ENCODE assay signal across 19 mouse cellular contexts in the genomic region with DNA sequence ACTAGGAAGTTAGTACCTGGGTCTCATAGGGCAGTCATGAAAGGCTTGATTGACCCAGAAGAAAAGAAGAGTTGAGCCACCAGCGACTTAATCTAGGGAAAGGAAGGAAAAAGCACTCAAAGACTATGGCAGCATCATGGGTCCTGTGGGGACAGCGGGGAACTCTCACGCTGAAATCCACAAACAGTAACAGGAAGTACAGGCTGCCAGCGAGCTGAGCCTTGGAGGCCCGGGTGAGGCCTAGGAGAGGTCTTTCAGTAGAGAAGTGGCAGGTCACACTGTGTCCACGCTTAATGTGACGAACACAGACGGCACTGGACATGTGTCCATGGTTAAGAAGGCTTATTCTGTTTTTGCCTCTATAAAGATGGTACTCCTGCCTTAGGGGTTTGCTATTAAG.
"Had no signal": no experiment of that assay in that cellular context is flagged by ENCODE, and none has a peak within 500 bp of the region (broad histone marks: within the 10 kb centered on the region; RNA-seq: fewer than 3 reads in every experiment).

No protein-coding gene starts in this region.

- ATAC-seq: midbrain, embryonic 16.5 days had no signal

- H3K27me3 ChIP-seq: midbrain, embryonic 12.5 days; neural tube, embryonic 13.5 days; neural tube, embryonic 15.5 days; stomach, embryonic 15.5 days had no signal

- H3K9me3 ChIP-seq: midbrain, embryonic 10.5 days; midbrain, embryonic 12.5 days; neural tube, embryonic 13.5 days; neural tube, embryonic 15.5 days; stomach, embryonic 15.5 days had no signal

- H3K4me1 ChIP-seq: midbrain, embryonic 10.5 days; midbrain, embryonic 12.5 days; neural tube, embryonic 13.5 days; neural tube, embryonic 15.5 days; stomach, embryonic 15.5 days had no signal

- H3K4me3 ChIP-seq: midbrain, embryonic 10.5 days; midbrain, embryonic 12.5 days; myocyte; neural tube, embryonic 13.5 days; neural tube, embryonic 15.5 days; stomach, embryonic 15.5 days had no signal

- H3K9ac ChIP-seq: liver, embryonic 14.5 days; lung, embryonic 14.5 days; midbrain, embryonic 12.5 days; neural tube, embryonic 13.5 days; neural tube, embryonic 15.5 days; stomach, embryonic 15.5 days had no signal

- H3K27ac ChIP-seq: liver, embryonic 14.5 days; midbrain, embryonic 10.5 days; midbrain, embryonic 12.5 days; neural tube, embryonic 13.5 days; neural tube, embryonic 15.5 days; stomach, embryonic 15.5 days had no signal

- DNase-seq: lung, adult 18-20 months; lung, embryonic 14.5 days; lung, postnatal 10 days; lung, postnatal 4 days; midbrain, embryonic 14.5 days; retina, postnatal 1 day; right cerebral cortex, adult 18-20 months; right cerebral cortex, postnatal 25 days; thymus, adult 18-20 months; thymus, postnatal 25 days; thymus, postnatal 4 days had no signal
